Mouse (Mus musculus) forebrain, embryonic 11.5 days (tissue): Measurements from ENCODE around the gene Ropn1. TPM values are rescaled to one million over a fixed set of nuclear protein-coding genes. Genes with fewer than 3 reads are reported as not detected.

Source experiments
- polyA plus RNA-seq: library from polyadenylated mRNA; unstranded; fragments of >200 nt; fragmentation: Nextera tagmentation; extraction: Ambion mirVana; gene quantifications from 2 replicates; pipeline ENCODE4 v1.2.1, GENCODE M21; 2014

Ropn1 gene
- polyA plus RNA-seq, 1 experiment from 2014 or later = not detected

Other genes starting within 250 kb of the Ropn1 start
- gene Kalrn, start 76.4 kb upstream of the Ropn1 start, polyA plus RNA-seq = 21.3 and 22.4 TPM in 2 replicates
- 11.1 and 13.3 TPM in 2 replicates for gene Ccdc14, start 40.7 kb downstream of the Ropn1 start, polyA plus RNA-seq
- 3.9 and 4.7 TPM in 2 replicates for gene Mylk, start 95.3 kb downstream of the Ropn1 start, polyA plus RNA-seq